36 mouse cellular contexts compared by ENCODE assay signal in the genomic region with DNA sequence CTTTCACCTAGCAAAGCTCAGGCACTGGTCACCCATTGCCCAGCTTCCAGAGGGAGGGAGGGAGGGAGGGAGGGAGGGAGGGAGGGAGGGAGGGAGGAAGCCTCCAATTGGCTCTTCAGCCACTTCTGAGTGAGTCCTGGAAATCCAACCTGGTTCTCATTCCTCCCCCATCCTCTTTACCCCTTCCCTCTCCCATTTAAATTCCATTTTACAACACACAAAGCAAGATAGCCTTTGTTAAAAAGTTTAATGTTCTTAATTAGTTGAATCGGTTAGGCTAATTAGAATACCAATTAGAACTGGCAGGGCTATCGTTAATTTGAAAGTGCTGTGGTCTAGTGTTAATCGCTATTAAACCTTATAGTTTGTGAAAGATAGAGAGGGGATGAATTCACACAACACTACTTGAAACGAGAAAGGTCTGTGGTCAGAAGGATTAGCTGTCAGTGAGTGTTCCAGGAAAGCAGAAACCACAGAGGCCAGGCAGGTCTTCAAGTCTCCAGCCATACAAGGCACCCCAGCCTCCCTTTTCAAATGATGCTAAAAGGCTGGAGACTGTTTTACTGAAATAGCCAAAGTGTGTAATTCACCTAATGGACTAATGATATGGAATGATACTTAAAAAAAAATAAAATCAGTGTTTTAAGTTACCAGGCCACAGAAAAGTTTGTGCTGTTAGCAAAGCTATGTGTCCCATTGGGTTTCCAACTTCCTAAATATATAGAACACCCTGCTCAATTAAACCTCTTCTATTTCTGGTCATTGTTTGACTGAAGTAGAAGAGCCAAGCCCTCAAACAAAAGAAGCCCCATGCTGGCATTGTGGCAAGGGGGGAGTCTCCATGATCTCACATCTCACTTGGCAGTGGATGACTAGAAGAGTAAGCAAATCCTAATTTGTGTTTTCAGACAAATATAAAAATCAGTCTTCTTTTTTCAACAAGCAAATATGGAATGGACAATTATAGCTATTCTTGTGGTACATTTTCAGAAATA. TPM values are rescaled to one million over a fixed set of nuclear protein-coding genes. Genes with fewer than 3 reads are reported as not detected.
DNase-seq lines count a peak whose midpoint lies in the region; ATAC-seq and TF ChIP-seq lines count a peak whose summit lies in the region.
"Had no signal": no experiment of that assay in that cellular context is flagged by ENCODE, and none has a peak within 500 bp of the region (broad histone marks: within the 10 kb centered on the region; RNA-seq: fewer than 3 reads in every experiment).

No protein-coding gene starts in this region.

- no peaks in the 10 kb centered on the region for H3K36me3 ChIP-seq in midbrain, embryonic 12.5 days
- no peaks in the 10 kb centered on the region for H3K36me3 ChIP-seq in midbrain, embryonic 15.5 days (replicated peaks)
- no peaks in the 10 kb centered on the region for H3K36me3 ChIP-seq in forebrain, embryonic 13.5 days (ENCODE audit: poor library complexity, severe bottlenecking)
- H3K36me3 ChIP-seq in embryonic facial prominence, embryonic 10.5 days (replicated peaks), result no peaks in the 10 kb centered on the region
- H3K36me3 ChIP-seq: embryonic facial prominence, embryonic 12.5 days; kidney, embryonic 15.5 days; limb, embryonic 13.5 days; lung, embryonic 15.5 days; midbrain, embryonic 13.5 days had no signal

- peak; percentile 41; the same call in 1 of the 2 replicates for ATAC-seq in midbrain, embryonic 12.5 days (ENCODE audit: low FRiP score, low read depth)
- ATAC-seq in midbrain, embryonic 15.5 days (replicated peaks), result no peak
- peak; percentile 83 for ATAC-seq in forebrain, embryonic 13.5 days
- ATAC-seq: activated CD4-positive, CD25-positive, alpha-beta regulatory T cell, adult 4 months; hindbrain, embryonic 16.5 days; midbrain, embryonic 13.5 days had no signal

- no peaks in the 10 kb centered on the region for H3K27me3 ChIP-seq in midbrain, embryonic 12.5 days
- no peaks in the 10 kb centered on the region for H3K27me3 ChIP-seq in midbrain, embryonic 15.5 days (replicated peaks)
- H3K27me3 ChIP-seq in forebrain, embryonic 13.5 days, result no peaks in the 10 kb centered on the region
- no peaks in the 10 kb centered on the region for H3K27me3 ChIP-seq in embryonic facial prominence, embryonic 10.5 days (replicated peaks; ENCODE audit: low read depth, poor library complexity, severe bottlenecking)
- H3K27me3 ChIP-seq: embryonic facial prominence, embryonic 12.5 days; kidney, embryonic 15.5 days; limb, embryonic 13.5 days; lung, embryonic 15.5 days; midbrain, embryonic 13.5 days had no signal

- 40% methylated on average over 4 of the region's 4 CpGs for WGBS in midbrain, embryonic 12.5 days
- WGBS in midbrain, embryonic 15.5 days, result 36% methylated on average over 4 of the region's 4 CpGs
- WGBS in forebrain, embryonic 13.5 days, result 12% methylated on average over 4 of the region's 4 CpGs
- 53% methylated on average over 4 of the region's 4 CpGs for WGBS in embryonic facial prominence, embryonic 10.5 days

- no peaks in the 10 kb centered on the region for H3K9me3 ChIP-seq in midbrain, embryonic 12.5 days
- H3K9me3 ChIP-seq in midbrain, embryonic 15.5 days, result no peaks in the 10 kb centered on the region
- H3K9me3 ChIP-seq in forebrain, embryonic 13.5 days (replicated peaks), result no peaks in the 10 kb centered on the region
- no peaks in the 10 kb centered on the region for H3K9me3 ChIP-seq in embryonic facial prominence, embryonic 10.5 days
- H3K9me3 ChIP-seq: embryonic facial prominence, embryonic 12.5 days; kidney, embryonic 15.5 days; limb, embryonic 13.5 days; lung, embryonic 15.5 days; midbrain, embryonic 13.5 days had no signal

- peaks cover 3% of the 10 kb centered on the region; the same call in 1 of the 2 replicates for H3K4me1 ChIP-seq in midbrain, embryonic 12.5 days
- no peaks in the 10 kb centered on the region for H3K4me1 ChIP-seq in midbrain, embryonic 15.5 days
- H3K4me1 ChIP-seq in forebrain, embryonic 13.5 days, result peaks cover 24% of the 10 kb centered on the region
- H3K4me1 ChIP-seq in embryonic facial prominence, embryonic 10.5 days, result no peaks in the 10 kb centered on the region
- H3K4me1 ChIP-seq: embryonic facial prominence, embryonic 12.5 days; kidney, embryonic 15.5 days; limb, embryonic 13.5 days; lung, embryonic 15.5 days; midbrain, embryonic 13.5 days had no signal

- DNase-seq in brain, embryonic 14.5 days (ENCODE audit: low read depth), result peak; percentile 87
- DNase-seq in left cerebral cortex, adult 8-10 months (ENCODE audit: low spot score in 2 of 2), result no peak
- DNase-seq in embryonic facial prominence, embryonic 10.5 days (ENCODE audit: low spot score), result no peak
- DNase-seq in right cerebral cortex, postnatal 25 days, result no peak
- DNase-seq: adrenal gland, adult 2 months; adrenal gland, postnatal 36 days; B cell, adult 2 months; cerebellum, adult 2 months; cerebellum, postnatal 14 days; gastrocnemius, postnatal 36 days; heart, postnatal 14 days; kidney, adult 18-20 months; kidney, postnatal 25 days; thymus, postnatal 4 days had no signal

- no peak for TF ChIP-seq POLR2A in brain, embryonic 14.5 days (IDR thresholded peaks at IDR 0.05; ENCODE audit: borderline replicate concordance, extremely low read depth, insufficient read depth, insufficient read length, poor library complexity, severe bottlenecking)

- no peak for TF ChIP-seq CTCF in brain, embryonic 14.5 days (IDR thresholded peaks at IDR 0.05; ENCODE audit: borderline replicate concordance, extremely low read depth, insufficient read depth, insufficient read length)

- no peak overlapping the region for H3K9ac ChIP-seq in midbrain, embryonic 12.5 days (replicated peaks)
- no peak overlapping the region for H3K9ac ChIP-seq in midbrain, embryonic 15.5 days
- no peak overlapping the region for H3K9ac ChIP-seq in forebrain, embryonic 13.5 days
- H3K9ac ChIP-seq: embryonic facial prominence, embryonic 12.5 days; kidney, embryonic 15.5 days; limb, embryonic 13.5 days; lung, embryonic 15.5 days; midbrain, embryonic 13.5 days had no signal

- no peak overlapping the region for H3K27ac ChIP-seq in midbrain, embryonic 12.5 days (replicated peaks)
- H3K27ac ChIP-seq in midbrain, embryonic 15.5 days, result no peak overlapping the region
- H3K27ac ChIP-seq in forebrain, embryonic 13.5 days, result peak overlapping the region; percentile 58
- H3K27ac ChIP-seq in embryonic facial prominence, embryonic 10.5 days (replicated peaks), result no peak overlapping the region
- H3K27ac ChIP-seq: embryonic facial prominence, embryonic 12.5 days; kidney, embryonic 15.5 days; limb, embryonic 13.5 days; lung, embryonic 15.5 days; midbrain, embryonic 13.5 days had no signal

- H3K4me2 ChIP-seq in midbrain, embryonic 12.5 days (replicated peaks), result no peak overlapping the region
- no peak overlapping the region for H3K4me2 ChIP-seq in midbrain, embryonic 15.5 days
- no peak overlapping the region for H3K4me2 ChIP-seq in forebrain, embryonic 13.5 days
- H3K4me2 ChIP-seq: embryonic facial prominence, embryonic 12.5 days; kidney, embryonic 15.5 days; limb, embryonic 13.5 days; liver, embryonic 11.5 days; lung, embryonic 15.5 days; midbrain, embryonic 13.5 days had no signal

- H3K4me3 ChIP-seq in midbrain, embryonic 12.5 days, result no peak overlapping the region
- no peak overlapping the region for H3K4me3 ChIP-seq in midbrain, embryonic 15.5 days
- no peak overlapping the region for H3K4me3 ChIP-seq in forebrain, embryonic 13.5 days
- H3K4me3 ChIP-seq in embryonic facial prominence, embryonic 10.5 days, result no peak overlapping the region
- H3K4me3 ChIP-seq: embryonic facial prominence, embryonic 12.5 days; kidney, embryonic 15.5 days; limb, embryonic 13.5 days; lung, embryonic 15.5 days; midbrain, embryonic 13.5 days had no signal

RNA-seq across cellular contexts. Expression of a gene that starts 19.6 kb away (rescaled TPM):
- 1.3 and 2.8 TPM in 2 replicates for polyA plus RNA-seq in midbrain, embryonic 12.5 days (2016; fragmentation: Nextera tagmentation; extraction: Ambion mirVana)
- 17.3 and 22.5 TPM in 2 replicates for polyA plus RNA-seq in midbrain, embryonic 15.5 days (2015; fragmentation: Nextera tagmentation; extraction: Ambion mirVana)
- polyA plus RNA-seq in brain, embryonic 14.5 days (2012; rRNA removed), result 64.8 and 189 TPM in 2 replicates
- polyA plus RNA-seq in forebrain, embryonic 13.5 days (2015; fragmentation: Nextera tagmentation; extraction: Ambion mirVana), result 173 and 314 TPM in 2 replicates
- total RNA-seq in left cerebral cortex, adult 8-10 months (2022), result 10 to 100 TPM; 44.9 to 56.5 (median 48.9) TPM
- 0.09 TPM in 1 of 2 replicates, not detected in the other for polyA plus RNA-seq in embryonic facial prominence, embryonic 10.5 days (2016; fragmentation: Nextera tagmentation; extraction: Ambion mirVana)
- total RNA-seq: adrenal gland, adult 2 months; adrenal gland, postnatal 36 days; gastrocnemius, postnatal 36 days; heart, adult 8-10 months; heart, postnatal 14 days; megakaryocyte progenitor cell, adult 5-6 weeks; monocyte, adult 5-6 weeks; neutrophil, adult 5-6 weeks had no signal
- polyA plus RNA-seq: activated CD4-positive, CD25-positive, alpha-beta regulatory T cell, adult 4 months; adrenal gland, adult 2 months; heart, embryonic 14.5 days; intestine, embryonic 14.5 days; kidney, embryonic 15.5 days; limb, embryonic 13.5 days; liver, embryonic 16.5 days; small intestine, adult 2 months; stomach, embryonic 14.5 days; testis, adult 2 months; thymus, postnatal 0 days had no signal
